Mouse (Mus musculus): Measurements from ENCODE around the gene Canx.

The Canx gene

GRCm38 (mm10) chr11:50275077-50275476, 50.4 kb downstream of the Canx start:
- no peak for DNase-seq

GRCm38 (mm10) chr11:50272819-50273218, 52.7 kb downstream of the Canx start:
- no peak for DNase-seq

- DNase-seq = no peak
These were observed 55.6 kb downstream of the Canx start for GRCm38 (mm10) chr11:50269885-50270284.

GRCm38 (mm10) chr11:50269163-50269562, 56.3 kb downstream of the Canx start:
- peak; percentile 66 to 68 for DNase-seq

- no peak for DNase-seq
These were observed 58.5 kb downstream of the Canx start for GRCm38 (mm10) chr11:50266997-50267396.

GRCm38 (mm10) chr11:50265931-50266330, 59.5 kb downstream of the Canx start:
- DNase-seq = peak; percentile 46 to 69

- no peak for DNase-seq
These were observed 62.3 kb downstream of the Canx start for GRCm38 (mm10) chr11:50263198-50263597.

- peak; percentile 43 to 62 for DNase-seq
These were observed 63.5 kb downstream of the Canx start for GRCm38 (mm10) chr11:50262020-50262419.

GRCm38 (mm10) chr11:50258310-50258709, 67.2 kb downstream of the Canx start:
- DNase-seq = no peak

GRCm38 (mm10) chr11:50256615-50257014, 68.9 kb downstream of the Canx start:
- no peak for DNase-seq

GRCm38 (mm10) chr11:50254010-50254580, 71.4 kb downstream of the Canx start:
- peak in 1 of 2 experiments; percentile 54 for DNase-seq

- DNase-seq = no peak
These were observed 72.1 kb downstream of the Canx start for GRCm38 (mm10) chr11:50253393-50253792.

- DNase-seq = no peak
These were observed 72.7 kb downstream of the Canx start for GRCm38 (mm10) chr11:50252684-50253265.

GRCm38 (mm10) chr11:50252166-50252565, 73.3 kb downstream of the Canx start:
- peak; percentile 60 to 76 for DNase-seq

GRCm38 (mm10) chr11:50248473-50249171, 76.9 kb downstream of the Canx start:
- no peak for DNase-seq

- no peak for DNase-seq
These were observed 80.2 kb downstream of the Canx start for GRCm38 (mm10) chr11:50245269-50245668.
